Mouse (Mus musculus): Measurements from ENCODE around the gene Il12rb1.

Gene Il12rb1

DNA sequence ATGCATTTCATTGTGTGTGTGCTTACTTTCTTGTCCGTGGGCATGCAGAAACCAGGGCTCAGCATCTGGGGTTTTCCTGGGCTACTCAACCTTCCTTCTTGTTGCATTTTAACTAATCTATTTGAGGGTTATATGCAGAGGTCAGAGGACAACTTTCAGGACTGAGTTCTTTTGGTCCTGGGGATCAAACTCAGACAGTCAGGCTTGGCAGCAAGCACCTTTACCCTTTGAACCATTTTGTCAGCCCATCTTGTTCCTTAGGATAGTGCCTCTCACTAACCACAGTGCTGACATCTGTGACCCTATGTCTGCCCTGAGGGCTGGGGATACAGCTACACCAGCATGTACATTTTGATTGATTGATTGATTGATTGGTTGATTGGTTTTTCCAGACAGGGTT is 19.5 kb downstream of the Il12rb1 start:
- no peak for DNase-seq (ENCODE audit: low read depth)

DNA sequence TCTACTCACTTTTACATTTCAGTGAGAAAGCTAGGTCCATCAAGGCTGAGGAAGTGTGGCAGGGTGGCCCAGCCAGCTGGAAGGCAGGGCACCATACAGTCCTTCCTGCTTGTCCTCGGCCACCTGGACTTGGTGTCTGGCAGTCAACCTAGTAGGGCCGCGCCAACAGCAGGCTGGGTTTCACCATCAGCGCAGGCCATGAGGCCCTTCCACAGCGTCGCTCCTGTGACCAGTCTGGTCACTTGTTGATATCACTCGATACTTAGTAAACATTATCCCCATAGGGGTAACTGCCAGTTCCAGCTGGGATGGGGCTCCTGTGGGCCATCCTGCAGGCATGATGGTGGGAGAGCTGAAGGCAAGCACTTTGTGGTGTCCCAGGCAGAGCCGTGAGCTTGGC is 23.3 kb downstream of the Il12rb1 start:
- no peak for DNase-seq (ENCODE audit: low read depth)

DNA sequence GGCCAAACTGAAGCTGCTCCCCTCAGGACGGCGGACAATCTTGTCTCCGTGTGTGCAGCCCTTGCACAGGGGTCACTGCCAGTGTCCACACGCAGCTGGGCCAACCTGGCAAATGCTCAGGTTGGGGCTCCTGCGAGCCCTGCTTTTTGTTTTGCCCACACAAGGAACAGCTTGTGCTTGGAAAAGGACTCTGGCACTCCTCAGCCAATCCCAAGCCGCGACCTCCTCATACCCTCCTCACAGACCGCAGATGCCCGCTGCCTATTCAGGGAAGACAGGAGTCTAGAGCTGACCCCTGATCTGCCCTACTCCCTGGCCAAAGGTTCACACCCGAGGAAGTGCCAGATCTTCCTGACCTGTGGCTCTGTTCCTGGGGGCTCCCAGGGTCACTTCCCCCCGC is 24.1 kb downstream of the Il12rb1 start:
- DNase-seq (ENCODE audit: low read depth): no peak

DNA sequence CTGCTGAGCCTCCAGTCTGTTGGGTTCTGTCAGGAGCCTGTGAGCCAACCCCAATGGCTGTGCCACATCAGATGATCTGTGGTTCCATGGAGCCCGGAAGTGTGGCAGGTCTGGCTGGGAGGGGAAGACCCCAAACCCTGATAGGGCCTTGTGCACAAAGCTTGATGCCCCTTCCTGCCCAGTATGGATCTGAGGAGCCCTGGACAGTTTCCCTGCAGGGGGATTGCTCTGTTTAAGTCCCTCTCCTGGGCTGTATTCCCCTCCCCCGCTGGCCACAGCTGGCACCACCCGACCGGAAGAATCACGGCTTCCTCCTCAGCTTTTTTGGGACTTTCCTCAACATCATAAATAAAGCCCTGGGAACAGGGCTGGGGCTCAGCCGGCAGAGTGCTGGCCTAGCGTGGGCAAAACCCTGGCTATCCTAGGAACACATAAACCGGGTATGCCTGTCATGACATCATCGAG is 24.8 kb downstream of the Il12rb1 start:
- no peak for DNase-seq (ENCODE audit: low read depth)

DNA sequence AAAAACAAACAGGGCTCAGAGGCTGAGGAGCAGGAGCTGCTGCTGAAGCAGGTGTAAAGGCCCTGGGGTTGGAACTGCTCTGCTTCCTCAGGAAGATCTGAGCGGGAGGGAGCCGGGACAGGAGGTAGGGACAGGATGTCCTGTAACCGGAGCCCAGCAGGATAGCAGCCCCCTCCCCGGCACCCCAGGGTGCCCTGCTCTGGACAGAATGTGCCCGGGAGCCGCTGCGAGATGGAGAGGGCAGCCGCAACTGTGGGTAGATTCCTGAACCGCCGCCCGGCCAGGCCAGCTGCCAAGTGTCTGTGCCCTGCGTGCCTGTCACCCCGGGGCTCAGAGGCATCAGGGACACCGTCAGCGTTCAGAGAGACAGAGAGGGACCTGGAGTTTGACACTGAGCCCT is 25.3 kb downstream of the Il12rb1 start:
- DNase-seq (ENCODE audit: low read depth): no peak

DNA sequence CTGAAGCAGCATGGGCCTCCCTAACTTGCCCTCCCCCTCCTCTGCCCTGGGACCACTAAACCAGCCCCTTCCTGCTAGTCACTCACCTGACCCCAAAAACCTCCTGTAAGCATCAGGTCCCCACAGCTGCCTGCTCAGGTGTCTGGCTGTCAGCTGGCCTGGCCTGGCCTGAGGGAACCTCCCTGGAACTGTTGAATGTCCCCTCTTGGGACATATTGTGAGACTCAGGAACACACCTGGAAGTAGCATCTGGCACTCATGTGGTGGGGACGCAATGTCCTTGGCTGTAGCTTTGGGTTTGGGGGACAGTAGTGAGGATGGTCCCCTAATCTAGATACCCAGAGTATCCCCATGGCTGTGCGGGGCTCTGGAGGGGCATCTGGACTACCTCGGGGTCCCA is 25.8 kb downstream of the Il12rb1 start:
- DNase-seq (ENCODE audit: low read depth): no peak

- no peak for DNase-seq (ENCODE audit: low read depth)
Observed at GRCm38 (mm10) chr8:70836666-70837065, 28.4 kb downstream of the Il12rb1 start.

GRCm38 (mm10) chr8:70838654-70839407 is 30.6 kb downstream of the Il12rb1 start:
- DNase-seq (ENCODE audit: low read depth): no peak

DNA sequence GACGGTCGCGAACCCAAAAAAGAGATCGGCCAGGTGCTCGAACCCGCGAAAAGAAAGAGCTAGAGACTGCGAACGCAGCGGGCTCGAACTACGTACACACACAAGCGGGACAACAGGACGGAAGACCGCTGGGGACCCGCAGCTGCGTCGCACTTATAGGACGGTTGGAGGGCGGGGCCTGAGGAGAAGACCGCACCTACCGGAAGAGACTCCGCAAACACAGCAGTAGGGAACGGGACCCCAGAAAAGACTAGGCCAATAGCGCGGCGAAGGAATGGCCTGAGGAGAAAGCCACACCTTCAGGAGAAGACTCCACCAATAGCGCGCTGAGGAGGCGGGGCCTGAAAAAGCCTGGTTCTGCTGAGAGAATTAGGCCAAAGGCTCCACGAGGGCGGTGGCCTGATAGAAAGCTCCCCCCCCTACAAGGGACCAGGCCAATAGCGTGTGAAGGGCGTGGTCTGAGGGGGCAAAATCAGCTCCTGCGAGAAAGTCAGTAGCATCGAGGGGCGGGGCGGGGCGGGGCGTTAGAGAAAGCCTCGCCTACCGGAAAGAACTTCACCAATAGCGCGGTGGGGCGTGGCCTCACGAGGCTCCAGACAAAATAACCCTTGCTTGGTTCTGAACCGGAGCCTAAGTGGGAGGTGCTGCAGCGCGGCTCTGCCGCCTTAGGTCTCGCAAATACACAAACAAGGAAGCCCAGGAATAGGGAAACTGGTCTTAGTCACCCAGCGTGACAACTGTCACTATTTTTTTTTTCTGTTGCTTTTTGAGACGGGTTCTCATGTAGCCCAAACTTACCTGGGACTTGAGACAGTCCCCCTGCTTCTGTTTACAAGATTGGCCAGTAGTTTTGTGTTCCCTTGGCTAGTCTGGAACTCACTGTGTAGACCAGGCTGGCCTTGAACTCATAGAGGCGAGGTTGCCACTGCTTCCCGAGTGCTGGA is 31.4 kb downstream of the Il12rb1 start, which contains the start of gene Arrdc2:
Gene Arrdc2 (minus strand): TSS at position 313 of the 944 bp plus-strand sequence.
- peak; percentile 100 for DNase-seq (ENCODE audit: low read depth)

DNA sequence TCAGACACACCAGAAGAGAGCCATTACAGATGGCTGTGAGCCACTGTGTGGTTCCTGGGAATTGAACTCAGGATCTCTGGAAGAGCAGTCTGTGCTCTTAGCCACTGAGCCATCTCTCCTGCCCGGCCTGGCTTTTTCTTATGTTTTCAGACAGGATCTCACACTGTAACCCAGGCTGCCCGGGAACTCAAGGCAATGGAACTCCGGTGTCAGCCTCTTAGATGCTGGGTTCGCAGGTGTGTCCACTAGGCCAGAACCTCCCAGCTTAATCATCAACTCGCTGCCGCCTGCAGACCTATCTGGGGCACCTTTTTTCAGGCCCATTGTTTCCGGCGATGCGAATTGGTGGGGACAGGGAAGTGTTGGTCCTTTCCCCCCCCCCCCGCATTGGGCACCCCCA is 32.3 kb downstream of the Il12rb1 start:
- no peak for DNase-seq (ENCODE audit: low read depth)

- peak; percentile 83 for DNase-seq (ENCODE audit: low read depth)
Observed at GRCm38 (mm10) chr8:70841147-70842072, 33.2 kb downstream of the Il12rb1 start.

GRCm38 (mm10) chr8:70842484-70842883 is 34.2 kb downstream of the Il12rb1 start:
- no peak for DNase-seq (ENCODE audit: low read depth)

GRCm38 (mm10) chr8:70843214-70843773 is 35.0 kb downstream of the Il12rb1 start:
- no peak for DNase-seq (ENCODE audit: low read depth)

- DNase-seq (ENCODE audit: low read depth): no peak
Observed at GRCm38 (mm10) chr8:70843941-70844340, 35.7 kb downstream of the Il12rb1 start.

- DNase-seq (ENCODE audit: low read depth): peak; percentile 75
Observed at GRCm38 (mm10) chr8:70844523-70844922, 36.3 kb downstream of the Il12rb1 start.

- no peak for DNase-seq (ENCODE audit: low read depth)
Observed at GRCm38 (mm10) chr8:70845108-70845507, 36.9 kb downstream of the Il12rb1 start.

GRCm38 (mm10) chr8:70846371-70847154 is 38.3 kb downstream of the Il12rb1 start:
- no peak for DNase-seq (ENCODE audit: low read depth)

- no peak for DNase-seq (ENCODE audit: low read depth)
Observed at GRCm38 (mm10) chr8:70849333-70849990, 41.2 kb downstream of the Il12rb1 start.

DNA sequence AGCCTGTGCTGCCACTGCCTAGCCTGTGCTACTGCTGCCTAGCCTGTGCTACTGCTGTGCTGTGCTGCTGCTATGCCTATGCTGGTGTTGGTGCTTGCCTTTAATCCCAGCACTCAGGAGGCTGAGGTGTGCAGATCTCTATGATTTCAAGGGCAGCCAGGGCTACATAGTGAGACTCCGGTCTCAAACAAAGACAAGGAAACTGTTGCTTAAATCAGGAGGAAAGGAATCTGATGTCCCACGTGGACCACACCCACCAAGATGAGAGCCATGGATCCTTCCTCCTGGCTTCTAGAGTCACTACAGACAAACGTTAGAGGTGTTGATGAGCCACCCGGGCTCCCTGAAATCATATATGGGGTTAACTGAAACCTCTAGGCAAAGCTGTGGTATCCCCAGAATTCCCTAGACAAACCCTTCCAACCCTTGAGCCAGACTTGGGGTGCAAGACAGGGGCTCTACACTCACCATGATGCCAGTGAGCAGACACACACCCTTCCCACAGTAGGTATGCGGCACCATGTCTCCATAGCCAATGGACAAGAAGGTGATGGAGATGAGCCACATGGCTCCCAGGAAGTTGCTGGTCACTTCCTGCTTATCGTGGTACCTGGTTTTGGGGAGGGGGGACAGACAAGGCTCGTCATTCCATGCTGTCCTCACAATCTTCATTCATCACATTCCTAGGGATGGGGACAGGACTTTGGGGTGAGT is 42.0 kb downstream of the Il12rb1 start:
- no peak for DNase-seq (ENCODE audit: low read depth)

All from c-Kit-positive CD71-negative TER-119-negative erythroid progenitor cells, embryonic 14.5 days (primary cell).